Comparison of ENCODE assay signal across 14 mouse cellular contexts in genomic region chr15:59754906-59755305, GRCm38 (mm10).
DNase-seq lines count a peak whose midpoint lies in the region; ATAC-seq and TF ChIP-seq lines count a peak whose summit lies in the region.
"Had no signal": no experiment of that assay in that cellular context is flagged by ENCODE, and none has a peak within 500 bp of the region (broad histone marks: within the 10 kb centered on the region; RNA-seq: fewer than 3 reads in every experiment).

No protein-coding gene starts in this region.

- H3K4me2 ChIP-seq in neural tube, embryonic 13.5 days, result peak overlapping the region; percentile 14; the same call in 1 of the 2 replicates
- peak overlapping the region; percentile 20 for H3K4me2 ChIP-seq in intestine, embryonic 14.5 days (ENCODE audit: low read length)
- H3K4me2 ChIP-seq in liver, embryonic 12.5 days, result no peak overlapping the region
- H3K4me2 ChIP-seq: liver, embryonic 13.5 days had no signal

- no peaks in the 10 kb centered on the region for H3K9me3 ChIP-seq in neural tube, embryonic 13.5 days
- H3K9me3 ChIP-seq in intestine, embryonic 14.5 days (ENCODE audit: control insufficient read depth, low read length), result no peaks in the 10 kb centered on the region
- H3K9me3 ChIP-seq in liver, embryonic 12.5 days (replicated peaks), result no peaks in the 10 kb centered on the region
- H3K9me3 ChIP-seq: liver, embryonic 13.5 days had no signal

- H3K4me3 ChIP-seq in layer of hippocampus, adult 2 months, result peak overlapping the region; percentile 30
- H3K4me3 ChIP-seq in neural tube, embryonic 13.5 days, result no peak overlapping the region
- H3K4me3 ChIP-seq in intestine, embryonic 14.5 days (ENCODE audit: low read depth, low read length), result 0 out of 2 replicates have a peak overlapping the region, but pooled peaks have one; percentile 3
- no peak overlapping the region for H3K4me3 ChIP-seq in liver, embryonic 12.5 days
- H3K4me3 ChIP-seq: heart, adult 2 months; liver, embryonic 13.5 days had no signal

- no peak for TF ChIP-seq CTCF in layer of hippocampus, adult 2 months (conservative IDR thresholded peaks at IDR 0.05)

- H3K27ac ChIP-seq in layer of hippocampus, adult 2 months, result no peak overlapping the region
- no peak overlapping the region for H3K27ac ChIP-seq in neural tube, embryonic 13.5 days (replicated peaks)
- H3K27ac ChIP-seq in intestine, embryonic 14.5 days (ENCODE audit: low read depth), result no peak overlapping the region
- H3K27ac ChIP-seq in liver, embryonic 12.5 days, result no peak overlapping the region
- H3K27ac ChIP-seq: heart, adult 2 months; kidney, postnatal 0 days; liver, embryonic 13.5 days had no signal

- H3K36me3 ChIP-seq in neural tube, embryonic 13.5 days, result no peaks in the 10 kb centered on the region
- H3K36me3 ChIP-seq in intestine, embryonic 14.5 days (ENCODE audit: control insufficient read depth, insufficient read depth, low read length), result no peaks in the 10 kb centered on the region
- H3K36me3 ChIP-seq in liver, embryonic 12.5 days, result no peaks in the 10 kb centered on the region
- H3K36me3 ChIP-seq: liver, embryonic 13.5 days had no signal

- no peak for DNase-seq in layer of hippocampus, adult 2 months (ENCODE audit: low spot score in 2 of 2)
- no peak for DNase-seq in layer of hippocampus, adult 9-10 months (ENCODE audit: low spot score)
- DNase-seq in neural tube, embryonic 10.5 days (ENCODE audit: extremely low spot score, low spot score), result no peak
- no peak for DNase-seq in intestine, embryonic 14.5 days (ENCODE audit: low spot score)
- peak; percentile 24 for DNase-seq in telencephalon, adult 2 months (ENCODE audit: low read depth, low spot score)
- DNase-seq: cerebellum, adult 8-10 months; embryo, embryonic 11 days; heart, adult 2 months; heart, postnatal 14 days; liver, embryonic 13.5 days; thymus, adult 18-20 months had no signal

- no peaks in the 10 kb centered on the region for H3K27me3 ChIP-seq in neural tube, embryonic 13.5 days
- no peaks in the 10 kb centered on the region for H3K27me3 ChIP-seq in intestine, embryonic 14.5 days (replicated peaks; ENCODE audit: control insufficient read depth, insufficient read depth, low read length)
- no peaks in the 10 kb centered on the region for H3K27me3 ChIP-seq in liver, embryonic 12.5 days (replicated peaks)
- H3K27me3 ChIP-seq: liver, embryonic 13.5 days had no signal

- 70% methylated on average over 13 of the region's 13 CpGs for WGBS in neural tube, embryonic 13.5 days
- WGBS in intestine, embryonic 14.5 days, result 64% methylated on average over 13 of the region's 13 CpGs
- WGBS in liver, embryonic 12.5 days (ENCODE audit: insufficient replicate concordance), result 64% methylated on average over 13 of the region's 13 CpGs

- ATAC-seq in neural tube, embryonic 13.5 days (ENCODE audit: low read depth), result no peak
- ATAC-seq in intestine, embryonic 14.5 days (replicated peaks; ENCODE audit: low FRiP score, low TSS enrichment, low read depth), result no peak
- ATAC-seq in liver, embryonic 12.5 days, result no peak

- H3K9ac ChIP-seq in neural tube, embryonic 13.5 days, result no peak overlapping the region
- no peak overlapping the region for H3K9ac ChIP-seq in intestine, embryonic 14.5 days (ENCODE audit: low read length)
- H3K9ac ChIP-seq in liver, embryonic 12.5 days, result no peak overlapping the region
- H3K9ac ChIP-seq: liver, embryonic 13.5 days had no signal

- H3K4me1 ChIP-seq in neural tube, embryonic 13.5 days (replicated peaks), result no peaks in the 10 kb centered on the region
- no peaks in the 10 kb centered on the region for H3K4me1 ChIP-seq in intestine, embryonic 14.5 days (replicated peaks; ENCODE audit: control insufficient read depth, insufficient read depth, low read length)
- H3K4me1 ChIP-seq in liver, embryonic 12.5 days, result no peaks in the 10 kb centered on the region
- H3K4me1 ChIP-seq: liver, embryonic 13.5 days had no signal

Comparison
In these comparisons a context has a peak if more than half of its experiments do, and no peak if none do; other contexts are left out.
1. H3K4me3 ChIP-seq: peak in layer of hippocampus, adult 2 months (single experiment) and intestine, embryonic 14.5 days (single experiment); none in neural tube, embryonic 13.5 days (single experiment) and liver, embryonic 12.5 days (single experiment).